Mouse (Mus musculus) C2C12 (cell line): ENCODE measurements around the gene Zfp566. TPM values are rescaled to one million over a fixed set of nuclear protein-coding genes. Genes with fewer than 3 reads are reported as not detected.

Source experiments
- H3K27me3 ChIP-seq: one replicate; pipeline ENCODE4 v1.6.1; 2011; ENCODE audit not compliant: control insufficient read depth, insufficient read depth, insufficient read length
- H3K36me3 ChIP-seq: one replicate; pipeline ENCODE4 v1.6.1; 2011; ENCODE audit not compliant: control insufficient read depth, insufficient read depth
- H3K4me3 ChIP-seq: one replicate; pipeline ENCODE4 v1.5.1; 2011; ENCODE audit warnings: mild to moderate bottlenecking, control low read depth; ENCODE audit not compliant: poor library complexity, insufficient read depth, severe bottlenecking
- H3K79me2 ChIP-seq: one replicate; pipeline ENCODE4 v1.6.1; 2011; ENCODE audit not compliant: control insufficient read depth, insufficient read depth
- H3K79me3 ChIP-seq: one replicate; pipeline ENCODE4 v1.6.1; 2011; ENCODE audit warnings: low read depth, control low read depth
- H3ac ChIP-seq: one replicate; pipeline ENCODE3; 2011; ENCODE audit warnings: low read depth; ENCODE audit not compliant: control insufficient read depth, insufficient read length
- CEBPB ChIP-seq: IDR thresholded peaks from one replicate; pipeline ENCODE4 v1.6.1; 2011; ENCODE audit warnings: low read depth, mild to moderate bottlenecking, control low read depth, moderate library complexity
- CTCF ChIP-seq: IDR thresholded peaks from one replicate; pipeline ENCODE4 v1.5.1; 2011; ENCODE audit not compliant: control insufficient read depth, insufficient read depth, insufficient read length
- FOSL1 ChIP-seq: IDR thresholded peaks from one replicate; pipeline ENCODE4 v1.8.0; 2011; ENCODE audit warnings: mild to moderate bottlenecking, low read length; ENCODE audit not compliant: poor library complexity, insufficient read depth, severe bottlenecking
- MAX ChIP-seq: IDR thresholded peaks from one replicate; pipeline ENCODE4 v1.6.1; 2011; ENCODE audit warnings: mild to moderate bottlenecking, control low read depth
- MYOD1 ChIP-seq: IDR thresholded peaks from one replicate; pipeline ENCODE4 v1.6.1; 2011; ENCODE audit warnings: low read depth; ENCODE audit not compliant: control insufficient read depth, insufficient read length
- MYOG ChIP-seq: IDR thresholded peaks from one replicate; pipeline ENCODE4 v1.6.1; 2011; ENCODE audit not compliant: control insufficient read depth, insufficient read length; ENCODE audit errors: extremely low read depth
- USF1 ChIP-seq: IDR thresholded peaks from one replicate; pipeline ENCODE4 v1.6.1; 2011; ENCODE audit warnings: low read depth, mild to moderate bottlenecking, control low read depth, moderate library complexity
- polyA plus RNA-seq: library from polyadenylated mRNA; unstranded; fragments of >200 nt; fragmentation: generic; extraction: Trizol; gene quantifications from one replicate; pipeline ENCODE4 v1.2.1, GENCODE M21; 2012; ENCODE audit warnings: missing spikeins

The Zfp566 gene
- polyA plus RNA-seq, 1 experiment: 3.1 TPM

DNA sequence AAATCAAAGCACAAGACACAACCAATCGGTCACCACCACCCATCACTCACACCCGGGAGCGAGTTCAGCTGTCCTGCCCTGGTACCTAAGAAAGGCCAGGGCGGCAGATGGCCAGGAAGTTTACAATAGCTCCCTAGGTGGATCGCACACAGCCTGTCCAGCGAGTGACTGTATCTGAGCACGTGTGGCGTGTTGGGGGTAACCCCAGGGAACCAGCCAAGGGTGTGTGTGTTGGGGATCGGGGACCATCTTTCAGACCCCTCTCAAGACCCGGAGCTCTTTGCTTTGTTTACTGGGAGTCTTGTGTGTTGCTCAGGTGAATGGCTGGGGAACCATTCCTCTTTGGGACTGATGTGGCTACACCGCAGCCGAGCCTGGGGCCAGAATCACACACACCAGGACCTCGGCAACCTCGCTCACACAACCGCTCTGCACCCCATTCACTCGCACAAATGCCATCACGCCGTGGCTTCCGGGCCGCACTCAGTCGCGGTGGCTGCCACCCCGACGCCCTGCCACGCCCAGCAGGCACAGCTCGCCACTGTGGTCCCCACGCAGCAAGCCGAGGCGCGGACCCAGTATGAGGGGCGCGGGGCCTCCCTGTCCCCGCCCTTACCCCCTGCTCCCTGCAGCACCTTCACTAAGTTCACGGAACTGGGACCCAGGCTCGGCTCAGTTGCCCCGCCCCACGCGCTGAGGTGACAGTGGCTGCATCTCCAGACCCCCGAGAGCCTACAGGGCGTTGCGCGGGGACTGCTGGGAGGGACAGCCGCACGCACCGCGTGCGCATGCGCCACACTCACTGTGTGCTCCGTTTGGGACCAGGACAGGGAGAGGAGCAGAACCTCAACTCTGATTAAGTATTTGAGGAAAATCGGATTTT is 17.9 kb downstream of the Zfp566 start, which contains the start of gene Zfp82:
TSS of gene Zfp82 (minus strand) at position 755 of the 883 bp plus-strand sequence.
- peak within 1 kb of the TSS; percentile 43 for H3K4me3 ChIP-seq
- H3K27me3 ChIP-seq: no peaks in the 10 kb centered on the region
- peak within 1 kb of the TSS; percentile 88 for H3ac ChIP-seq
- H3K79me3 ChIP-seq: no peaks in the 10 kb centered on the region
- H3K36me3 ChIP-seq: no peaks in the 10 kb centered on the region
- H3K79me2 ChIP-seq: no peaks in the 10 kb centered on the region
- no peak for TF ChIP-seq MYOG
- TF ChIP-seq MAX: peak; percentile 18

DNA sequence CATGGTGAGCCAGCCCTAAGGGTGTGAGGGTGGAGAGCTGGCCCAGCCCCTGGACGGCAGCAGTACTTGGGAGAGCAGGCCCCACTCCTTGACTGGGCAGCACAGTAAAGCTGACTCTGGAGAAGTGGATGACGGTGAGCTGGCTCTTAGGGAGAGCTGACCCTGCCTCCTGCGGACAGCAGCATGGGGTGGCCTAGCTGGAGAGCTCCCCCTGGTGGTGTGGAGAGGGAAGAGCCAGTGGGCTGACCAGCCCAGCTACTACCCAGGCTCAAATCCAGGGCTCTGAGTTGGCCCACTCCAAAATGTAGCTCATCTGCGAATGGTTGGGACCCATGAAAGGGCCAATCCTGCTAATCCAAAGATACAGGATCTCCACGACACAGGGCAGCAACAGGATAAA is 25.7 kb downstream of the Zfp566 start:
- no peaks in the 10 kb centered on the region for H3K79me3 ChIP-seq
- no peak overlapping the region for H3ac ChIP-seq
- peaks cover 4% of the 10 kb centered on the region for H3K36me3 ChIP-seq
- no peak overlapping the region for H3K4me3 ChIP-seq
- no peak for TF ChIP-seq MYOG
- TF ChIP-seq CTCF: peak; percentile 29
- H3K79me2 ChIP-seq: no peaks in the 10 kb centered on the region
- no peaks in the 10 kb centered on the region for H3K27me3 ChIP-seq

DNA sequence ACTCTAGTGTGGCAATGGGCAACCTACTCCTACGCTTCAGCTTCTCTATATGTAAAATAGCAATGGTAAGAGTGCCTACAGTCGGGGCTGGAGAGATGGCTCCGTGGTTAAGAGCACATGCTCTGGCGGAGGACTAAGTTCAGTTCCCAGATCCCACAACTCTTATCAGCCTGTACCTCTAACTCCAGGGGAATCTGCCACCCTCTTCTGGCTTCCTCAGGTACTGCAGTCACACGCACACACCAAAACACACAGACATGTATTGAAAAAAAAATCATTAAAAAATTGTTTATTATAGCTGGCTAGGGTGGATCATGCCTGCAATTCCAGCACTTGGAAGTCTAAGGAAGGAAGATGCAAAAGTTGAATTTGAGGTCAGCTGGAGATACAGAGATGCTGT is 27.8 kb downstream of the Zfp566 start:
- H3ac ChIP-seq: no peak overlapping the region
- H3K79me2 ChIP-seq: no peaks in the 10 kb centered on the region
- H3K27me3 ChIP-seq: no peaks in the 10 kb centered on the region
- no peaks in the 10 kb centered on the region for H3K79me3 ChIP-seq
- peaks cover 4% of the 10 kb centered on the region for H3K36me3 ChIP-seq
- H3K4me3 ChIP-seq: no peak overlapping the region
- TF ChIP-seq MYOD1 (no peak), CTCF (no peak), MYOG (no peak), USF1 (no peak)

DNA sequence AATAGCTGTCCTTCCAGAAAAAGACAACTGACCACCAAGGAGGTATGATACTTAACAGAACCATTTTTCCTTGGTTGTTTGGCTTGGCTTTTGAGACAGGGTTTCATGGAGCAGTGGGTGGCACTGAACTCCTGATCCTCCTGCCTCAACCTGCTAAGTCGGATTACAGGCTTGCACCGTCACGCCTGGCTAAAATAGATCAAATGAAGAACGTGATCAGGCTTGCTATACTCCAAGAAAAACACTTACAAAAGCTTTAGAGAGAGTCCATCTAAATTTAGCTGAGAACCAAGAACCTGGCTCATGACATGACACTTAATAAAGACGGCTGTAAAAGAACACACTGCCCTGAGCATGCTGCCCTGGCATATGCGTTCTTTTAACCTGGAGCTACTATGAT is 30.0 kb downstream of the Zfp566 start:
- H3K27me3 ChIP-seq: no peaks in the 10 kb centered on the region
- TF ChIP-seq MYOD1 (no peak), FOSL1 (no peak), CTCF (no peak), MYOG (no peak), MAX (no peak), CEBPB (no peak), USF1 (no peak)
- peaks cover 16% of the 10 kb centered on the region for H3K36me3 ChIP-seq
- H3K79me3 ChIP-seq: no peaks in the 10 kb centered on the region
- H3ac ChIP-seq: no peak overlapping the region
- H3K4me3 ChIP-seq: no peak overlapping the region
- H3K79me2 ChIP-seq: no peaks in the 10 kb centered on the region

DNA sequence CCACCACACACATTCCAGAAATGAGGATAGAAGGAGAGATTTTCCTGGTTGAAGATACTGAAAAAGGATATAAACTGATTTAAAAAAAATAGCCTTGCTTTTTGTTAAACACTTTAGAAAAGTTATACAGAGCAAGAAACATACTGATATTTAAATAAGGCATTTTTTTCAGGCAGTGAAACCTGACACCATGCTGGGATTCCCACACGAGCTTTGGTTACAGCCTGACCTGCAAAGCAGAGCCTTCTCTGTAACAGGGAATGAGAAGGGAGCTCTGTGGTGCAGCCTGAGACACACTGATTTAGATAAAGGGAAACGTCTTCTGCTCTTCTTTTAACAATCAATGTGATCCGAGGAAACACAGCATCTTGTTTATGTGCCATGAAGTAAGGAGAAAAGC is 36.7 kb downstream of the Zfp566 start:
- TF ChIP-seq USF1 (no peak), CTCF (no peak), CEBPB (no peak), MAX (no peak), FOSL1 (no peak), MYOG (no peak), MYOD1 (no peak)
- H3K27me3 ChIP-seq: no peaks in the 10 kb centered on the region
- no peak overlapping the region for H3K4me3 ChIP-seq
- H3ac ChIP-seq: no peak overlapping the region
- H3K79me2 ChIP-seq: no peaks in the 10 kb centered on the region
- peaks cover 12% of the 10 kb centered on the region for H3K36me3 ChIP-seq
- H3K79me3 ChIP-seq: no peaks in the 10 kb centered on the region

DNA sequence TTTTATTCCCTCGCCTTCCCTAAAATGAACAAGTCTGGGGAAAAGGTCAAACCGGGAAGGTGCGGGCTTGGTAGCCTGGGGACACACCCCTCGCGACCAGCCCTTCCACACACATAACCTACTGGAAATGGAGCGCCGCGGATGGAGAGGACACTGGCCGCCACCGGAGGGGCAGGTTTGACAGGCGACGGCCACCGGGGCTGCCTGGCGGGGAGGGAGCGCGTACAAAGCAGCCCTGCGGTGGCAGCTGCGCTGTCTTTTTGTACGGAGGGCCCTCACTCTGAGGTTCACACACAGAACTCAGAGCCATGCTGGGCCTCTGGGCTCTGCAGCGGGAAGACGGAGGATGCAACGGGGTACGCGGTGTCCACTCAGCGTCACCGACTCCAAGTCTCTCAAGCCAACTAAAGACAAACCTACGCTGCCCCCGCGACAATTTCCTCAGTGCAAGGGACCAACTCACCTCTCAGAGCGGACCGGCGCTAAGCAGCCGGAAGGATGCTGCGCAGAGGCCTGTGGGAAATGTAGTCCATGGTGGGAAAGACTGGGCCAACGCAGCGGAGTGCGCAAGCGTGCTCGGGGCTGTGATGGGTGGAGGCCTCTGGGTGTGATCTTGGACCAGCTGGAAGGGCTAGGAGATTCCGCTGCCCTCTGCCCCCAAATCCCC is 39.3 kb downstream of the Zfp566 start, which contains the start of gene Zfp14:
TSS of gene Zfp14 (minus strand) at position 499 of the 667 bp plus-strand sequence.
- peak within 1 kb of the TSS; percentile 77 for H3ac ChIP-seq
- no peaks in the 10 kb centered on the region for H3K79me2 ChIP-seq
- H3K27me3 ChIP-seq: no peaks in the 10 kb centered on the region
- no peaks in the 10 kb centered on the region for H3K79me3 ChIP-seq
- H3K4me3 ChIP-seq: peak within 1 kb of the TSS; percentile 46
- peaks cover 4% of the 10 kb centered on the region for H3K36me3 ChIP-seq
- no peak for TF ChIP-seq MYOD1
- TF ChIP-seq USF1: no peak
- TF ChIP-seq MAX: no peak
- TF ChIP-seq MYOG: no peak
- no peak for TF ChIP-seq CEBPB
- TF ChIP-seq FOSL1: no peak
- TF ChIP-seq CTCF: no peak
